Mouse (Mus musculus) activated CD4-positive, CD25-positive, alpha-beta regulatory T cell, adult 4 months (primary cell): ENCODE data around the gene Ablim1. TPM values are rescaled to one million over a fixed set of nuclear protein-coding genes. Genes with fewer than 3 reads are reported as not detected.
"Not testable (repeated sequence)": the region's sequence is repeated elsewhere in the genome, so short reads cannot be mapped to it uniquely, and the experiment has no call there.

Source experiments
- ATAC-seq: one replicate; pipeline ENCODE4 v1.8.0; 2017
- polyA plus RNA-seq, 2 experiments: library from polyadenylated mRNA; unstranded; fragments of 100-300 nt; shearing (Covaris generic); gene quantifications; one replicate each; pipeline ENCODE4 v1.2.1; 2017

The Ablim1 gene
- polyA plus RNA-seq, 2 experiments from 2014 or later: 268 to 273 TPM

GRCm38 (mm10) chr19:57147746-57148145 is 167.0 kb downstream of the Ablim1 start:
- ATAC-seq: no peak

- no peak for ATAC-seq
These were observed 167.8 kb downstream of the Ablim1 start for GRCm38 (mm10) chr19:57146936-57147335.

GRCm38 (mm10) chr19:57143646-57144045 is 171.1 kb downstream of the Ablim1 start:
- ATAC-seq: no peak

- no peak for ATAC-seq
These were observed 172.8 kb downstream of the Ablim1 start for GRCm38 (mm10) chr19:57141756-57142461.

GRCm38 (mm10) chr19:57140874-57141273 is 173.8 kb downstream of the Ablim1 start:
- ATAC-seq: no peak

GRCm38 (mm10) chr19:57140071-57140470 is 174.6 kb downstream of the Ablim1 start:
- ATAC-seq: no peak

GRCm38 (mm10) chr19:57138909-57139617 is 175.7 kb downstream of the Ablim1 start:
- ATAC-seq: no peak

- no peak for ATAC-seq
These were observed 176.2 kb downstream of the Ablim1 start for GRCm38 (mm10) chr19:57138469-57138868.

- no peak for ATAC-seq
These were observed 176.7 kb downstream of the Ablim1 start for GRCm38 (mm10) chr19:57138045-57138444.

GRCm38 (mm10) chr19:57136228-57136627 is 178.5 kb downstream of the Ablim1 start:
- ATAC-seq: no peak

- not testable (repeated sequence) for ATAC-seq
These were observed 179.1 kb downstream of the Ablim1 start for GRCm38 (mm10) chr19:57135654-57136053.

GRCm38 (mm10) chr19:57134654-57135348 is 179.9 kb downstream of the Ablim1 start:
- no peak for ATAC-seq

- ATAC-seq: no peak
These were observed 181.7 kb downstream of the Ablim1 start for GRCm38 (mm10) chr19:57132916-57133520.

GRCm38 (mm10) chr19:57132281-57132680 is 182.4 kb downstream of the Ablim1 start:
- ATAC-seq: peak; percentile 82

- ATAC-seq: peak; percentile 69
These were observed 183.4 kb downstream of the Ablim1 start for GRCm38 (mm10) chr19:57131366-57131765.

- no peak for ATAC-seq
These were observed 184.1 kb downstream of the Ablim1 start for GRCm38 (mm10) chr19:57130591-57130990.

GRCm38 (mm10) chr19:57129729-57130128 is 185.0 kb downstream of the Ablim1 start:
- ATAC-seq: no peak

GRCm38 (mm10) chr19:57128037-57128436 is 186.7 kb downstream of the Ablim1 start:
- no peak for ATAC-seq

GRCm38 (mm10) chr19:57127523-57127922 is 187.2 kb downstream of the Ablim1 start:
- ATAC-seq: no peak

GRCm38 (mm10) chr19:57126950-57127349 is 187.8 kb downstream of the Ablim1 start:
- no peak for ATAC-seq

- no peak for ATAC-seq
These were observed 189.8 kb downstream of the Ablim1 start for GRCm38 (mm10) chr19:57124906-57125305.

- no peak for ATAC-seq
These were observed 190.6 kb downstream of the Ablim1 start for GRCm38 (mm10) chr19:57124138-57124519.

- peak; percentile 63 for ATAC-seq
These were observed 191.1 kb downstream of the Ablim1 start for GRCm38 (mm10) chr19:57123503-57124137.
